Mouse (Mus musculus): ENCODE data around the gene Bdkrb1.

DNA sequence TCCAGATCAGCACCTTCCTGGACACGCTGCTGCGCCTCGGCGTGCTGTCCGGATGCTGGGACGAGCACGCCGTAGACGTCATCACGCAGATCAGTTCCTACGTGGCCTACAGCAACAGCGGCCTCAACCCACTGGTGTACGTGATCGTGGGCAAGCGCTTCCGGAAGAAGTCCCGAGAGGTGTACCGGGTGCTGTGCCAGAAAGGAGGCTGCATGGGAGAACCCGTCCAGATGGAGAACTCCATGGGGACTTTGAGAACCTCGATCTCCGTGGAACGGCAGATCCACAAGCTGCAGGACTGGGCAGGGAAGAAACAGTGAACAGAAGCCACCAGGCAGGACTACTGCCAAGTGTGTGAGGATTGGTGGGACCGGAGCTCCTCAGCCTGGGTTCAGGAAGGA, 10.5 kb upstream of the Bdkrb1 start:
- TF ChIP-seq CTCF (IDR thresholded peaks at IDR 0.05; ENCODE audit: extremely low read depth, insufficient read depth, insufficient read length, insufficient replicate concordance) (no peak), POLR2A (IDR thresholded peaks at IDR 0.05; ENCODE audit: low read depth, low read length) (no peak)

All from spleen, adult 2 months (tissue).